Mouse (Mus musculus) R1 (cell line): ENCODE measurements around the gene Gnb2.
A peak's percentile ranks its signal among the peaks of the same experiment; 100 is the strongest.

Experiments
- DNase-seq: peaks from one replicate; pipeline ENCODE4 v3.0.0-alpha.2; 2018; ENCODE audit warnings: low read depth, low spot score

Gnb2 gene

DNA sequence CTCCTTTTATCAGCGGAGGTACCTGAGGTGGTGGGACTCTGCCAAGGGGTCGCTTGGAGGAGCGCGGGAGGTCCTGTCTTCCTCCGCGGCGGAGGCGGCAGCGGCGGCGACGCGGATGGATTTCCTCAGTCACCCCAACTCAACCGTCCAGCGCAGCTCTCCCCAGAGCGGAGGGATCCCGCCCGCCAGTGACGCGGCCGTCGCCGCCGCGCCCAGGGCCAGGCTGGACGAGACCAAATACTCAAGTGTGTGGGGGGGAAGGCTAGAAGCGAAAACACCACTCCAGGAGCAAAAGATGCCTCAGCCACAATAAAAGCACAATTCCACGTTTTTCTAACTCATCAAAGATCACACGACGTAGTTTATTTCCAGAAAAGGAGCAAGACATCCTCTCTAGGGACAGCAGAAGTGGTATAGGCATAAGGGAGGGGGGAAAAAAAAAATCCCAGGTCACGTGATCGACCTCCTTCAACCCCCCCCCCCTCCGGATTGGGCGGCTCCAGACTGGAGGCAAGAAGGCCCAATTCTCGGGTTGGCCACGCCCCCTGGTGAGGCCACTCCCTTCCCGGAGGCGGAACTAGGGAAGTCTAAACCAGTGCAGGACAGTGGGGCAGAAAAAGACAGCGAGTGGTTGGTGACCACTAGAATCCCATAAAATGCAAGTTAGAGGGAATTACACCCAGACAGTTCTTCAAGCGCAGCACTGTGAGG lies at the start of gene Gnb2, which contains the start of gene Epo:
Gnb2 (minus strand) TSS at position 394 of the 711 bp plus-strand sequence.
Epo (minus strand) TSS at position 126 of the 711 bp plus-strand sequence.
- DNase-seq, result peak; percentile 99

DNA sequence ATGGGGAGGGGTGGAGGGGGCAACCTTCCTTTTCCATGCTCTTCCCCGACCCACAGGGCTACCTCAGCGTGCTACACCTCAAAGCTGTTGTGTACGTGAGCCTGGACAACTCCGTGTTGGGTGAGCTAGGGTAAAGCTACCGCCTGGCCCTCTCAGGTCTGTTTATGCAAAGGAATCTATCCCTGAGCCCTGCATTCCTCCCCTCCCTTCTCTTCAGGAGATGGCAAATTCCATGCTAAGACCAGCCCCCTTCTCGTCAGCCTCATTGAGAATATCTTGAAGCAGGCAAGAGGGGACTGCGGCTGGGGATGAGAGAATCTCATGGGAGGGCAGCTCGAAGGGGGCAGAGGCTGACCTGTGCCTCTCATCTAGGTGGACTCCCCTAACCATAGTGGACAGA lies 49.4 kb upstream of the Gnb2 start:
- DNase-seq, result peak; percentile 49

DNA sequence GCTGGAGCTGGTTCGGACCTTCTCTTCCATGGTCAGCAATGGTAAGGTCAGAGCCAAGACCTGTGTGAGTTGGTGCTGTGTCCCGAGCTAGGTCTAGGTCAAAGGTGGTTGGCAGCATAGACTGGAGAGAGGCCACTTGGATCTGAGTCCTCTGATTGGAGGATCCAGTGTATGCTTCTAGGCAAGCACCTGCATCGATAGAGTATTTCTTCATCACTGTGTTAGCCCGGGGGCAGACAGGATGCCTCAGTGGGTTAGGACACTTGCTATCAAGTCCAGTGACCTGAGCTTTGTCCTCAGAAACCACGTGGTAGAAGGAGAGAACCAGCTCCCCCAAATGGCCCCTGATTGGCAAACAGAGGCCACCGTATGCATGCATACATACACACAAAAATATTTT lies 46.9 kb upstream of the Gnb2 start:
- no peak for DNase-seq

DNA sequence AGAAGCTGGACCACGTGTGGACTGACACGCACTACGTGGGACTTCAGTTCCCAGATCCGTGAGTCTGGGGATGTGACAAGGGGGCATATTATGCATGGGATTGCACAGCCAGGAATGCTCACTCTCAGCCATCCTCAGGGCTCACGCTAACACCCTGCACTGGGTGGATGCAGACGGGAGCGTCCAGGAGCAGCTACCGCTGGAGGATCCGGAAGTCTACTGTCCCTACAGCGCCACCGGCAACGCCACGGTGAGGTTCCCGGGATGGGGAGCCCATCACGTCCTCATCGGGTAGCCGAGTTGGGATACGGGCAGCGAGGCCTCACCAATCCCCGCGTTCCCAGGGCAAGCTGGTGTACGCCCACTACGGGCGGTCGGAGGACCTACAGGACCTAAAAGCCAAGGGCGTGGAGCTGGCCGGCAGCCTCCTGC lies 41.2 kb upstream of the Gnb2 start:
- no peak for DNase-seq

DNA sequence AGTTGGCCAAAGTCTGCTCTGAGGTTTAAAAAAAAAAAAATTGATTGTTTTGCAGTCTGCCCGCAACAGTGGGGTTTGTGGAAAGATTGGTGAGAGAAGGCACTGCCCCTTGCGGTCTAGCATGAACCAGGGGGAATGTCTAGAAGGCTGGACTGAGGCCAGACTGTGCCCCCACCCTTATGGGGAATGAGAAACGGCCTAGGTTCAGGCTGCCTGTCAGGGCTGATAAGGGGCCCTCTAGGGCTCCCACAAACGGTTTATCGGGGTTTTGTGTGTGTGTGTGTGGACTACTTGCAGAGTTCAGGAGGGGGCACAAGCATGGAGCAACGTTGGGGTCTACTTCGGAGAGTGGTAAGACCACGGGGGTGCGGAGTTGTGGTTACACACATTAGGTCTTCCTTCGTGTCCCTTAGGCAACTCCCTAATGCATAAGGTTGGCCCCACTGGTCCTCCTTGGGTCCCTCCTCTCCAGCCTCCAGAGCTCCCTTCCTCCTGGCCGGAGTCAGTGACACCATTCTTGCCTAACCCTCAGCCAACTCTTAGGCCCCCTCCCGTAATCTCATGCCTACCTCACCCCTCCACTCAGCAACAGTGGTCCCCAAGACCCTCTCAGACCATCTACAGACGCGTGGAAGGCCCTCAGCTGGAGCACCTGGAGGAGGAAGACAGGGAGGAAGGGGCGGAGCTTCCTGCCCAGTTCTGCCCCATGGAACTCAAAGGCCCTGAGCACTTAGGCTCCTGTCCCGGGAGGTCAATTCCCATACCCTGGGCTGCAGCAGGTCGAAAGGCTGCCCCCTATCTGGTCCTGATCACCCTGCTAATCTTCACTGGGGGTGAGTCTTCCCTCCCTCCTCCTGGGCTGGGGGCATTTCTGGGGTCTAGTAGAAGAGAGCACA lies 37.6 kb upstream of the Gnb2 start:
- DNase-seq, result no peak

DNA sequence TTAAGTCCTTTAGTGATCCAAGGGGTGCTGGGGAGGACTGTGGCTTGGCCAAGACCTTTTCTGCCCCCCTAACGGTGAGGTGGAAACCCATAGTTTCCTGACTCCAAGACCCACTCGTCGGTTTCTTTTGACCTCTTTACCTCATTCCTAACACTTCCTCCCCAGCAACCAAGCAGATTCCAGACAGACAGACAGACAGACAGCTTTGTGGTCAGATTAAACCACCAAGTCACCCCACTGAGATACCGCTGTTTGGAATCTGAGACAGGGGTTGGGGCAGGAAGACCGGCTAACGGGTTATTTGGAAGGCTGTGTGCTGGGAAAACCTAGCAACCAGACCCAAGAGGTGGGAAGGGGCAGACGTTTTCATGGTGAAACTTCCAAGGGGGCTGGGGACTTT lies 36.9 kb upstream of the Gnb2 start:
- no peak for DNase-seq

DNA sequence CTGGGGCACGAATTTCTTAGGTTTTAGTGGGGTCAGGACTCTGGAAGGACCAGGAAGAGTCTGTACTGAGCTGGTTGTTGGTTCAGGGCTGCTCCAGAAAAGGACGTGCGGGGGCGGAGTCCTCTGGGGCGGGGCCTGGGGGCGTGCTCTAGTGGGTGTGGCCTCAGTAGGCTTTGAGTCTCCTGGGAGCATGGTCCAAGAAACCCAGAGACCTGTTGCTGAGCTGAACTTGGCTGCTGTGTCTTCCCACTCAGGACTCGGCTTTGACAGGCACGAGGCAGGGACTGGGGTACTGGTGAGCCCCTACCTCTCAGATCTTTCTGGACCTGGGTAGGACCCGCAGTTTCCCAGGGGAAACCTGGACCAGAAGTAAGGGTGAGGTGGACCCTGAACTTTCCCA lies 36.4 kb upstream of the Gnb2 start, which contains the start of gene Tfr2:
Tfr2 (plus strand) TSS at position 176 of the 400 bp plus-strand sequence.
- DNase-seq, result peak; percentile 85

DNA sequence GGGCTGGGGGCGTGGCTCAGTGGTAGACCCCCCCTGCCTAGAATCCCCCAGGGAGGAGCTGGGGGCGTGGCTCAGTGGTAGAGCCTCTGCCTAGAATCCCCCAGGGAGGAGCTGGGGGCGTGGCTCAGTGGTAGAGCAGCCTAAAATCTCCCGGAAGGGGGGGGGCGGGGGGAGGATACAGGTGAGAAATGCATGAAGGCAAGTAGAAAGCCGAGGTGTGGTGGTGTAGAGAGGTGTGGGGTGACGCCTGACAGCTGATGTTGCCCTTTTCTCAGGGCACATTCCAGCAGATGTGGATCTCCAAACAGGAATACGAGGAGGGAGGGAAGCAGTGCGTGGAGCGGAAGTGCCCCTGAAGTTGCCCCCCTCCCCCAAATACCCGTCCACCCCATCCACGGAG lies 35.7 kb upstream of the Gnb2 start:
- peak; percentile 50 for DNase-seq

DNA sequence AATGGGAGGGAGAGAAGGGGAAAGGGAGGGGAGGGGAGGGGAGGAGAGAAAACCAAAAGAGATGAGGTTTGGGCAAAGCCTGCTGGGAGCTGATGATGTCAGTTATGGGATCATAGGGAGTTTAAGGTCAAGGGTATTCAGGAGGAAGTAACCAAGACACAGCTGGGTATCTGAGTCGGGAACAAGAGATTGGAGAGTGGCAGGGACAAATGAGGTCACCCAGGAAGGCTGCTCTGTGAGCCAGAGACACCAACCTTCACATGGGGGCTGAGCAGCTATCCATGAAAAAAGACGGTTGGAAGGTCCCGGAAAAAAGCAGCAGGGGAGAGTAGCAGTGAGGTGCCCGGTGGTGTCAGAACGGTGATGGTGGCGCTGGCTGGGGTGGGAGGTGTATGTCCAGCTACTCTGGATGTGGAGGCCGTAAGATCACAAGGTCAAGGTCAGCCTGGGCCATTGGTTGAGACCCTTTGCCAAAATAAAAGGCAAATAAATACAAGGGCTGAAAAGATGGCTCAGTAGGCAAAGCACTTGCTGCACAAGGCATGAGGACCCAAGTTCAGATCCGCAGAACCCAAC lies 35.0 kb upstream of the Gnb2 start:
- DNase-seq, result peak; percentile 58

DNA sequence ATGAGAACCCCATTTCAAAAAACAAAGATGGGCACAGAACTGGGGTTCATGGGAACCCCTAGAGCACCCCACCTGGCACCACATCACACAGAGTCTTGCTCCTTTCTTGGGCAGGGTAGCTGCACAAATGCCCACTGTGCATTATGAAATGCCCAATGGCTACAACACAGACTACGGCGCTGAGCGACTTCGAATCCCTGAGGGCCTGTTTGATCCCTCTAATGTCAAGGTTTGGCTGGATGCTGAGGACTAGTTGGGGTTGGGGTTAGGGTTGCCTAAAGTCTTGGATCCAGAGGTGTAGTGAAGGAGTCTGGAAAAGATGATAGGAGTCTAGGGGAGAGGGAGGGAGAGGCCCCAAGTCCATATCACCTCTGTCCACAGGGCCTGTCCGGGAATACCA lies 33.1 kb upstream of the Gnb2 start:
- DNase-seq, result no peak

DNA sequence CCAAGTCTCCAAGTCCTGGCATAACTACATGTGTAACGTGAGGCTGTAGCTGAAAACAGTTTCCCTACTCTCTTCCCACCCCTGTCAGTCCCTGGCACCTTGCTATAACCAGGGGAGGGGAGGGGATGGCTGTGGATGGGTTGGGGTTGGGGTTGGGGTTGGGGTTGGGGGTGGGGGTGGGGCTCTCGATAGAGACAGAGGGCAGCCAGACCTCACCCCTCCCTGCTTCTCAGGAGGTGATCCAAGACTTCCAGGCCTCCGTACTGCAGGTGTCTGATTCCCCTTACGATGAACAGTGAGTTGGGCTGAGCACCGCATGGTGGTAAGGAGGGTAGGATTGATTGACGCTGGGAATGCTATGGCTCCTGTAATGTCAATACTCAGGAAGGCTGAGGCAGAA lies 32.4 kb upstream of the Gnb2 start:
- no peak for DNase-seq

DNA sequence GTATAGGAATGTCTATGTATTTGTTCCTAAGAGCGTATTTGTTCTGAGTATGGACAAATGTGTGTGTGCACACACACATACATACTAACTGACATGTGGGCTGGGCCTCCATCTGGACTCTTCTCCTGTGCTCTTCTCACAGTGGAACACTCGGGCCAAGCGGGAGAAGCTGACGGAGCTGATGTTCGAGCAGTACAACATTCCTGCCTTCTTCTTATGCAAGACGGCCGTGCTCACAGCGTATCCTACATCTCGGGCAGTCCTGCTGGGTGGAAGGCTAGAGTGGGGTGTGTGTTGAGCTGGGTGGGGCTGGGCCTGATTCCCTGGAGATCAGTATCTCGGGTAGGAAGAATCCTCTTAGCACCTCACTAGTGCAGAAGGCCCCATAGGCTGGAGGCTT lies 29.7 kb upstream of the Gnb2 start:
- peak; percentile 50 for DNase-seq

DNA sequence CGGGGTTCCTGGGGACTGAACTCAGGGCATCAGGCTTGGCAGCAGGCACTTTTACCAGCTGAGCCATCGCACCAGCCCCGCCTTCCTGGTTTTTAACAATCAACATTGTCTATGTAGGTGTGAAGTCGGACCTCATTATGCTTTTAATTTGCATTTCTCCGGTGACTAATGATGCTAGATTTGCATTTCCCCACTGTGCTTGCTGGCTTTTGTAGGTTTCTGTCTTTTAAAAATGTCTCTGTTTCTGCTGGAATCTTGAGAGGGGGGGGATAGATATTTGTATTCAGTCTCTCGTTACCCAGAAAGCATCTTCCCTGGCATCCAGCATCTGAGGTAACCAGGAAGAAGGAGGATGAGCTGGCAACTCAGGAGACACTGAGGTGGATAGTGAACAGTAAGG lies 28.2 kb upstream of the Gnb2 start:
- no peak for DNase-seq

DNA sequence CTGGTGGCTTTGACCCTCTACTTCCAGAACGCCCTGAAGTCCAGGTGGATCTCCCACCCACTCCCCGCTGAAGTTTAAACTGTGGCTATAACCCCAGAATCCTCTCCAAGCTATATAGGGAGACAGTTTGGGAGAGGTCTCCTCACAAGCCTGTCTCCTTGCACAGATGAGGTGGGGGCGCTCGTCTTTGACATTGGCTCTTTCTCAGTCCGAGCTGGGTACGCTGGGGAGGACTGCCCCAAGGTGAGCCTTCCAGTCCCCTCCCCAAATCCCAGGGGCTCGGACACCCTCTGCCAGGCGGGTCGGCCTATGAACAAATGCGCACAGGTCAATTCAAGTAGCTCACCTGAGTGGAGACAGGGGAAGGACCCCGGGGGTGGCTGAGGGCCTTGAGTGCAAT lies 20.6 kb upstream of the Gnb2 start:
- DNase-seq, result no peak

DNA sequence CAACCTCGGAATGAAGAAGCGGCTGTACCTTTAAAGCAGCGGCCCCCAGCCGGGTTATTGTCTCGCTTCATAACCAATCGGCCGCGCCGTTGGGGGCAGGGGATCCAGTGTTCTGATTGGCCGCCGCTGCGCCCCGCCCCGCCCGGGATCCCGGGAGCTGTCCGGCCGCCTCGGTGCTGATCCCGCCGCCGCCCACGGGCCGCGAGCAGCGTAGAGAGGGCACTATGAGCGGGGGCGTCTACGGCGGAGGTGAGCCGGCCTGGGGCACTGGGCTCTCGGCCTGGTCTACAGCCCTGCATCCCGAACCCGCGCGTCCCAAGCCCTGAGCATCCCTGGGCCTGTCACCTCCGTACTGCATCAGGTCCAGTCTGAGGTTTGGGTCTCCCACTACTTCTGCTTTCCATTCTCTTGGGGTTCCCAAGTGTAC lies 20.1 kb upstream of the Gnb2 start, which contains the start of gene Actl6b:
Actl6b (plus strand) TSS at position 107 of the 427 bp plus-strand sequence.
- peak; percentile 95 for DNase-seq

DNA sequence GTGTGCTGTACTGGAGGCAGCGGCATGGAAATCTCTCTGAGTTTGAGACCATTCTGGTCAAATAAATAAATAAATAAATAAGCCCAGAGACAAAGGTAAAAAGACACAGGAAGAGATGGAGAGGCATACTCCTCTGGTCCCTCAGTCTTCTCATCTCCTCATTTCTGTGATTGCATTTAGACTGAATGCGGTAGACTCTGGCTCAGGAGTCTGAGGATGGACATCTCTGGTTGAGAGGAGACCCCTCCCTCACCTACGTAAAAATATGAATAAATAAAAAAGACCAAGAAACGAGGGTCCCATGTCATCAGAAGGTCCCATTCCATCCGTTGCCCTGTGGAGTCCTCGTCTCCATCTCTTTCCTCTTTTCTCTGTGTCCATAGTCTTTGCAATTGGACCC lies 19.7 kb upstream of the Gnb2 start:
- DNase-seq, result no peak

DNA sequence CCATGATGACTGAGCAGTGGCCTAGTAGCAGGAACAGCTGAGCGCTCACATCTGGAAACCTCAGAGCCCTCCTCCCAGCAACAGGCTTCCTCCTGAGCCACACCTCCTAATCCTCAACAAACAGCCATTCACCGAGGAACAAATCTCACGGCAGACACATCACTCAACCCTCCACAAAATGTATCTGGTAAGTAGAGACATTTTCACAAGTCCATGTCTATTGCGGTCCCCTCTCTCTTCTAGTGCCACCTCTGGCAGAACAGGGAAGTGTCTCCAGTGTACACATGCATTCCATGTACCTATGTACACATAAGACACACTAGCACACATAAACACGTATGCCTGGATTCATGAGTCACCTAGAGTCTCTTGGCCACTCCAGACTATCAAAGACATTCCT lies 17.8 kb upstream of the Gnb2 start:
- peak; percentile 70 for DNase-seq

DNA sequence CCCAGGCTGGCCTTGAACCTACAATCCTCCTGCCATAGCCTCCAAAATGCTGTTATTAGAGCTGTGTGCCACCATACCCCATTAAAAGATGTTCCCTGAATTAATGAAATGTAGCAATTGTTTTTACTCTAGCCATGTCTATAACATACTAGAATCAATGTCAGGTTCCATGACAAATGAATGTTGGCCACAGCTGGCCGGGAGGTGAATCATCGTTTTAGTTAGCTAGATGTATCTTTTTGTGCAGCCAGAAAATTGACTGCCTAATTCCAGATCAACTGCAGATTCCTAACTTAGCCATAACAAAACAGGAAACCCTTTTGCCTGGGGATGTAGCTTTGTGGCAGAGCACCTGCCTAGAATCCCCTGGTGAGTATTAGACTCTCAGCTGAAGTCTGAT lies 16.5 kb upstream of the Gnb2 start:
- DNase-seq, result no peak

DNA sequence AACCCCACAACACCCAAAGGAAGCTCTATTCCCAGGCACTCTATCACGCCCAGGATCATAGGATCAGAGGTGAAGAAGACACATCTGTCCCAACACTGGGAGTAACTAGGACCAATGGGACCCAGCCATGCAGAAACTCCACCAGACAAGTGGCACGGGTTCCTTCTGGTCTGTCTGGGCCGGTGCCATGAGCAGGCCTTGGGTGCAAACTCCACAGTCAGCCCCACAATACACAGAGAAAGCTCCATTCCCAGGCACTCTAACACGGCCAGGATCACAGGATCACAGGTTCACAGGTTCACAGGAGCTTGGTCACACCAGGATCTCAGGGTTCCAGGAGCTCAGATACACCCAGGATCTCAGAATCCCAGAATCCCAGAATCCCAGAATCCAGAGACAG lies 12.3 kb upstream of the Gnb2 start:
- DNase-seq, result no peak

DNA sequence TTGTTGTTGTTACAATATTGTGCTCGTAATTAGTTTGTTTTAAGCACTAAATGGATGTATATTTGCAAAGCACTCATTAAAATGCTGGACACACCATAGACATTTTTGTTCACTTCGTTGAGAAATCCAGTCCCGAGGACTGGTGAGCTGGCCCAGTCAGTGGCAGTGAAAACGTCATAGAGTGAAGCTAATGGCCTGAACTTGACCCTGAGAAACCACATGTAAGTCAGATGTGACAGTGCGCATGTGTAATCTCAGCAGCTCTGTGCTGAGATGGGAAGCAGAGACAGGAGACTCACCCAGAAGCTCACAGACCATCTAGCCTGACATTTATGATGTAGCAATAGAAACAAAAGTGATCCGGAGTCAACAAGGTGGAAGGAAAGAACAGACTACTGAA lies 11.6 kb upstream of the Gnb2 start:
- DNase-seq, result no peak

DNA sequence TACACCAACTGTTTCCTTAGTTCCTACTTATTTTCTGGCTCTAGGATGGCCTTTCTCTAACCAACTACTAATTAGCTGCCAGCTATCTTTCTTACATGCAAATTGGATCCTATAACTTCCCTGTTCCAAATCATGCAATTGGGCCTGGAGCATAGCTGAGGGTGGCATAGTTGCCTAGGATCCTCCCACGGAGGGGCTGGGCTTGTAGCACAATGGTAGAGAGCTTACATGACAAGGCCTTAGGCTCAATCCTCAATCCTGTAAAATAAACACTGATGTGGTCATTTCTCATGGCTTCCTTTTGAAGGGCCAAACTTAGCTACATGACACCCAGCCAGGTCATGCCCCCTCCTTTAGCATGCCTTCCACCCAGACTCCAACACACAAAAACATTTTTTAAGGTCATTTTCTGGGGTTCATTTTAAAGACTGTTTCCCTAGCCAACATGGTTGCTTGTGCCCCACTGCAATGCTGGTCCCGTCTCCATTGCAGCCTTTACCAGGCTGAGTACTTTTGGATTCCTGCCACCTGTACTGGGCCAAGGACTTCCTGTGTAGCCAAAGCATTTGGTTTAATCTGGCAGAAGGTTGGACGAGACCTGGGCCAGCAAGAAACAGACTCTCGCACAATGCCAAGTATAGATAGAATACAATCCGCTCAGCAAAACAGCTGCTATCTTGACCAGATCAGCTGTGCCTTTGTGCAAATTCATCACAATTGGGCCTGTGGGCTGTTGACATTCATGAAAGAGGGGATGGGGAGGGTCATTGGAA lies 8.6 kb upstream of the Gnb2 start:
- DNase-seq, result no peak

DNA sequence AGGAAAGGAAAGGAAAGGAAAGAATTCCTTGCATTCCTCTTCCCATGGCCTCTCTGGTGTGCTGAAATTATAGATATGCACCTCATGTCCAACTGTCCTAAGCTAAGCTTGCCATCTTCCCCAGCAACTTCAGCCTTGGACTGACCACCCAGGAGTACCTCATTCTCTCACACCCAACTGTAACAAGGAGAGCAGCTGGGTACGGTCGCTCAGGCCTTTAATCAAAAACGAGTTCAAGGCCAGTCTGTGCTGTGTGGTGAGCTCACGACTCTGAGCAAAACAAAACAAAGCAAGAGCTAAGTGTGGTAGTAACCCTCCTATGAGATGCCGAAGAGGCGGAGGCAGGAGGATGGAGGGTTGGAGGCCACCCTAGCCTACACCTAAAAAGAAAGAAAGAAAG lies 7.7 kb upstream of the Gnb2 start:
- DNase-seq, result no peak
